Mouse (Mus musculus) cerebellum, adult 2 months (tissue): ENCODE data around the gene Epha4.

Experiments
- CTCF ChIP-seq: fragments of 200-500 bp; IDR thresholded peaks from 2 replicates; pipeline ENCODE4 v1.5.1; 2011; ENCODE audit warnings: low read depth, mild to moderate bottlenecking, control low read depth, low read length, moderate library complexity, borderline replicate concordance; ENCODE audit not compliant: insufficient read depth
- POLR2A ChIP-seq: fragments of 200-500 bp; IDR thresholded peaks from 2 replicates; pipeline ENCODE4 v1.6.1; 2011; ENCODE audit warnings: low read length, control low read depth, borderline replicate concordance; ENCODE audit not compliant: insufficient read depth

- no peak for TF ChIP-seq POLR2A
- no peak for TF ChIP-seq CTCF
These were observed 63.3 kb downstream of the Epha4 start for GRCm38 (mm10) chr1:77451541-77451940.
